Mouse (Mus musculus) CD4-positive naive resting alpha-beta T cell, adult 57 days (primary cell): ENCODE measurements around the gene Pdcd7. TPM values are rescaled to one million over a fixed set of nuclear protein-coding genes. Genes with fewer than 3 reads are reported as not detected.

Experiments used
- total RNA-seq: library from RNA; stranded (reverse); gene quantifications from one replicate; pipeline ENCODE4 v1.2.4, GENCODE M21; 2023

Gene Pdcd7
- 20.0 TPM for total RNA-seq

GRCm38 (mm10) chr9:65345854-65346475 is at the start of gene Pdcd7:
TSS of gene Pdcd7 (plus strand) at chr9:65346104.

DNA sequence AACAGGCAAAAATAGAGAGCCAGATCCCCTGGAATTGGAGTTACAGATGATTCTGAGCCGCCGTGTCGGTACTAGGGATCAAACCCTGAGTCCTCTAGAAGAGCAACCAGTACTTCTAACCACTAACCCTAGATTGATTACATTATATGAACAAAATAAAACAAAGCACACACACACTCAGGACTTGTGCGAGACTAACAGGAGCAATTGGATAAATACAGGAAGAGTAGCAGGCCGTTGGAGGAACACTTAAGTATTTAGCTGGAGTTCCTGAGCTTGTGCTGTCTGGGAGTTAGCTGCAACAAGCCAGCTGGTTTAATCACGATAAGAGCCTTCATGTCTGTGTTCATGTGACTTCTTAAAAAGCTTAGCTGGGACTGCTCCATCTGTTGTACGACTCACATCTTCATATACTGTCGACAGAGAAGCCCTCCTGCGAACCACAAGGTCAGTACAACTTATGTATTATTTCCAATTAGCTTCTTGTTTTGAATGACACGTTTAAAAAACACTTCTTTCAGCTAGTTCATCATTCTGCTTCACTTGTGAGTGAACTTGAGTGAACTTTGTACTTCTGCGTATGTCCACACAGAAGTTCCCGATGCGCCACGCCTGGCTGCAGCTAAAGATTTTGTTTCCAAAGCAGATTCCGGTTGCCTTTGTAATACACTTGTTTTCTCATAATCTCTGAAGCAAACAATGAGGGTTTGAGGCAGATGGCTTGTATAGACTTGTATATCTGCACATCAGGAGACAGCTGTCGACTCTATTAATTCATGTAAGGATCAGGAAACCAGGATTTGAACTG is 14.9 kb downstream of the Pdcd7 start, which contains the start of gene Ubap1l:
Gene Ubap1l, plus strand, starts transcription at position 401 of the 808 bp plus-strand sequence.

DNA sequence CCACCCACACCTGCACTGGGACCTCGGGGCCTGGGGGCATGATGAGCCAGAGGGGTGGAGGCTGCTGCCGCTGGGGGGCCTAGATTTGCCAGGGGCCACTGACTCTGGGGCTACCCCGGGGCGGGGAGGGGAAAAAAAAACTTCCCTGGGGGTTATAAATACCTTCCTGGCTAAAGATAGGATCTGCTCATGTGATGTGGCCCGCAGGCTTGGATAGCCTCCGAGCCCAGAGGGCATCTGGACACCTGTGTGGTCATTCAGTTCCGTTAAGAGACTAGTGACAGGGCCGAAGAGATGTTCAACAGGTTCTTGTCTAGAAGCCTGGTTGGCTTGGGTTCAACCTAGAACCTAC is 45.7 kb downstream of the Pdcd7 start, which contains the start of gene Kbtbd13:
Gene Kbtbd13, minus strand, starts transcription at position 40 of the 352 bp plus-strand sequence.

GRCm38 (mm10) chr9:65398279-65398678 is 52.4 kb downstream of the Pdcd7 start, which contains the start of gene Rasl12:
TSS of gene Rasl12 (plus strand) at chr9:65398506.

Other genes starting within 250 kb of the Pdcd7 start
- 0.24 TPM for gene Igdcc4, start 244.6 kb upstream of the Pdcd7 start, total RNA-seq
- gene Igdcc3, start 204.9 kb upstream of the Pdcd7 start, total RNA-seq, result not detected
- gene Parp16, start 150.8 kb upstream of the Pdcd7 start, total RNA-seq, result 7.2 TPM
- gene Cilp, start 80.9 kb upstream of the Pdcd7 start, total RNA-seq, result not detected
- gene Clpx, start 51.8 kb upstream of the Pdcd7 start, total RNA-seq, result 28.9 TPM
- gene Ubap1l, start 14.9 kb downstream of the Pdcd7 start, total RNA-seq, result not detected
- not detected for gene Kbtbd13, start 45.5 kb downstream of the Pdcd7 start, total RNA-seq
- 0.24 TPM for gene Rasl12, start 52.4 kb downstream of the Pdcd7 start, total RNA-seq
- not detected for gene Slc51b, start 76.9 kb downstream of the Pdcd7 start, total RNA-seq
- 25.8 TPM for gene Mtfmt, start 89.7 kb downstream of the Pdcd7 start, total RNA-seq
- 49.9 TPM for gene Spg21, start 114.8 kb downstream of the Pdcd7 start, total RNA-seq
- gene Ankdd1a, start 174.1 kb downstream of the Pdcd7 start, total RNA-seq, result not detected
- 37.3 TPM for gene Plekho2, start 233.9 kb downstream of the Pdcd7 start, total RNA-seq
- gene Pif1, start 241.1 kb downstream of the Pdcd7 start, total RNA-seq, result not detected